Mouse (Mus musculus) gastrocnemius, postnatal 10 days (tissue): Measurements from ENCODE around the gene Pip5k1a. TPM values are rescaled to one million over a fixed set of nuclear protein-coding genes. Genes with fewer than 3 reads are reported as not detected.
A peak's percentile ranks its signal among the peaks of the same experiment; 100 is the strongest.
"Not testable (repeated sequence)": the region's sequence is repeated elsewhere in the genome, so short reads cannot be mapped to it uniquely, and the experiment has no call there.

Source experiments
- DNase-seq: peaks from one replicate; pipeline ENCODE4 v3.0.0; 2021; ENCODE audit warnings: mixed read lengths
- total RNA-seq, 2 experiments: library from RNA; stranded (reverse); gene quantifications; 2 replicates each; pipeline ENCODE4 v1.2.3; 2021

Gene Pip5k1a
- total RNA-seq, 2 experiments from 2014 or later = 20.1 to 22.8 TPM

DNA sequence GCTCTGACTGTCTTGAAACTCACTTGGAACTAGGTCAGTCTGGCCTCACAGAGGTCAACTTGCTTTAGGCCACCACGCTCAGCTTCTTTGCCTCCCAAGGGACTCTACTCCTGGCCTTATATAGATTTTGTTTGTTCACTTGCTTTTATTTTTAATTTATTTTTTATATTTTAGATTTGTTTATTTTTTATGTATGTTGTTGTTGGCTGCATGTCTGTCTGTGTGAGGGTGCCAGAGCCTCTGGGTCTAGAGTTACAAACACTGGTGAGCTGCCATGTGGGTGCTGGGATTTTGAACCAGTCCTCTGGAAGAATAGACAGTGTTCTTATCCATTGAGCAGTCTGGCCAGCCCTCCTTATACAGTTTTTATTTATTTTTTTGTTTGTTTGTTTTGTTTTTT is 6.0 kb upstream of the Pip5k1a start:
- DNase-seq = no peak

DNA sequence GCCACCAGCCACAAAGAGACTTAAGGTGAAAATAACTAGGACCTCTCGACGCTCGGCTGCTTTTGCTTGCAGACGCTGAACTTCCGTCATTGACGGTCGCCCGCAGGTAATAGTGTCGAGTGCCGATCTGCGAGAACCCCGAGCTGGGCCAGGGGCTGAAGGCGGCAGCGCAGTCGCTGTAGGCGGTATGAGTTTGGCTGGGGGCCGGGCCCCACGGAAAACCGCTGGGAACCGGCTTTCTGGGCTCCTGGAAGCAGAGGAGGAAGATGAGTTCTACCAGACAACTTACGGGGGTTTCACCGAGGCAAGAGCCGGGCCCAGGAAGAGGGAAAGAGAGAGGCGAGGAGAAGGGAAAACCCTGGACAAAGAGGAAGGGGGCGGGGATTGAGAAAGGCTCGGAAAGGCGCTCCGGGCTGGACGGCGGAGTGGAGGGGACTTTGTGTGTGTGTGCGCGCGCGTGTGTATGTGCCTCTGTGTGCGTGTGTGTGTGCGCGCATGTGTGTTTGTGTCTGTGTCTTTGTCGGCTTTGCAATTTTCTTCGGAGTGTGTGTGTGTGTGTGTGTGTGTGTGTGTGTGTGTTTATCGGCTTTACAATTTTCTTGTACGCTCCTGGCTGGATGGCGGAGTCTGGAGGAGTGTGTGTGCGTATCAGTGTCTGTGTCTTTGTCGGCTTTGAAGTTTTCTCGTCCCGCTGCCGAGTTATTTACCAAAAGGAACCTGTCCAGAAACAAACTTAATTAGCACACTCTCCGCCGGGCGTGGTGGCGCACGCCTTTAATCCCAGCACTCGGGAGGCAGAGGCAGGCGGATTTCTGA is 4.4 kb upstream of the Pip5k1a start, which contains the start of gene Vps72:
Gene Vps72, plus strand, starts transcription at position 112 of the 816 bp plus-strand sequence.
- DNase-seq = peak; percentile 83

DNA sequence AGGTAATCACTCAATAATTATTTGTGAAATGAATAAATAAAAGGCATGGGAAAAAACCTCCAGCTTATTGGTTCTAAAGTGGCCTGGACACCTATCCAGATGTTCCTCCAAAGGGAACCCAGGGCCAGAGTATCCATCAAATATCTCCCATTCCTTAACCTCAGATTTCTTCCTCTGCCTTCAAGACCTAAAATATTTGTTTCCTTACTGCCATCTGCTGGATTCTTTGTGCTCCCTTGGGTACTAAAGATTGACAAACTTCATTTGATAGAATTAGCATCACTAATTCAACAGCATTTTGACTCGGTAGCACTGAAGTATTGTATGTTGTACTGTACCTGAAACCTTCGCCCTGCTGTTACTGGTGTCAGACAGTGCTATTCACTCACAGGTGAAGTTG is 1.2 kb upstream of the Pip5k1a start:
- DNase-seq = no peak

DNA sequence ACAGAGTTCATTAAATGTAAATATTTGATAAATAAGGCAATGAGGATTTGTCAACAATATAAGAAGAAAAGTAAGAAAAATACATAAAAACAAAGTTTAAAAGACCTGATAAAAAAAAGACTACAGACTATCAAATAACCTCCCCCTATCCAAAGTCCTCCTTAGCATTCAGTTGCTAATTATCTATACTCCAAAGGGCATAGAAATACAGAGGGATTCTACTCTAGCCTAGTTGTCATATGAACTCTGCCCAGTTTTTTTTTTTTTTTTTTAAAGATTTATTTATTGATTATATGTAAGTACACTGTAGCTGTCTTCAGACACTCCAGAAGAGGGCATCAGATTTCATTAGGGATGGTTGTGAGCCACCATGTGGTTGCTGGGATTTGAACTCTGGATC is 578 bp upstream of the Pip5k1a start:
- not testable (repeated sequence) for DNase-seq

DNA sequence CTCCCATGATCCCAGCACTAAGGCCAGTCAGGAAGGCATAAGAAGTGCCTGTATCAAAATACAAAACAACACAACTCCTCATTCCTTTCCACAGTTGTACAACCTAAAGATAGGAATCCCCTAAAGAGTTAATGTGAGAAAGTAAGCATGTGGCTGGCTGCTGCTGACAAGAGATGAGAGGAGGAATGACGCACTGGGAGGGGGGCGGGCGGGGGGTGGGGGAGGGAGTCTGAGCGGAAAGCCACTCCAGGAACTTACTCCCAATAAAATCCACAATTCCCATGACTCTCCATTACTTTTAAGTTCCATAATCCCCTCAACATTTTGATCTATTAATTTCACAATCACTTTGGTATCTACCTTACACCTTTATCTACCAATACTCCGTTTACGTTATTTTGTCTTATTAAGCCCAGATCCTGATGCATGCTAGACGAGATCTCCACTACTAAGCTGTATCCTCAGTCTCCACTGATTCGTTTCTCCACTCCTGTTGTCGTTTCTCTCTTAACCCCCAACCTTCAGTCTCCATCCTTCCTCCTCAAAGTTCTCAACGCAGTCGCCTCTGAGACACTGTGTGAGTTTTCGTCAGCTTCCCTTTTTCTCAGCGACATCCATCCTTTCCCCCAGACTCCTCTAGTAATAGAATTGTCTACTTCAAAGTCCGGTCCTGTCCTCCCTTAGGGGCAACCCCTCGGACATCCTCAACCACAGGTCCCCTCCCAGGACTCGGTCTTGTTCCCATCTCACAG is 968 bp downstream of the Pip5k1a start:
- no peak for DNase-seq

DNA sequence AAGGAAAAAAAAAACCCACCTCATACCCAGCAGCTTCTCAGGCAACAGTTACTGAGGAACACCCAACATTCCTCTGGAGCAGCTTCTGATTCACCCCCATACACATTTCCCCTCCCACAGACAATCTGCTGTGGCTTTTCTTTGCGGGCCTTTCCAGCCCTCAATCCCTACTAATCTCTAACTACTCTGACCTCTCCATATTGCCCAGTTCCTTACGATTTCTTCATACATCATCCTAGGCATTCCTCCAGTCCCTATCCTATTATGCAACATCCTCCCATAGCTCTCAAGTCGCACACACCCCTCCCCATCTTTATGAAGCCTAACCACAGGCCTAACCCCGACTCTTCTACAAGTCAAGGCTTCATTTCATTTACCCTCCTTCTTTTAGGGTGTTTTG is 1.6 kb downstream of the Pip5k1a start:
- no peak for DNase-seq

DNA sequence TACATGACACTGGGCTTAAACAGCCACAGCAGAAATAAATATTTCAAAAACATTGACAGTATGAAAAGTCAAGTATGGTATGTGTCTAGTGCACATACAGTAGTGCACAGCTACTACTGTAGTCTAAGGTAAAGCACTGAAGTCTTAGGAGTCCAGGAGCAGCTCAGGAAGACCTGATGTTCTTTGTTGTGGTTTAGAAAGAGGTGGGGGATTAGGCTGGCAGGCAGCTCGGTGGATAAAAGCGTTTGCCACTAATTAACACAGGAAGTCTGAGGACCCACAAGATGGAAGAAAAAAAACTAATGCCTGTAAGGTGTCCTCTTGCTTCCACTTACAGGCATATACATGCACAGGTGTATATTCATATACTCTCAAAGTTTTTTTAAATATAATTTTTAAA is 5.9 kb downstream of the Pip5k1a start:
- DNase-seq = no peak

DNA sequence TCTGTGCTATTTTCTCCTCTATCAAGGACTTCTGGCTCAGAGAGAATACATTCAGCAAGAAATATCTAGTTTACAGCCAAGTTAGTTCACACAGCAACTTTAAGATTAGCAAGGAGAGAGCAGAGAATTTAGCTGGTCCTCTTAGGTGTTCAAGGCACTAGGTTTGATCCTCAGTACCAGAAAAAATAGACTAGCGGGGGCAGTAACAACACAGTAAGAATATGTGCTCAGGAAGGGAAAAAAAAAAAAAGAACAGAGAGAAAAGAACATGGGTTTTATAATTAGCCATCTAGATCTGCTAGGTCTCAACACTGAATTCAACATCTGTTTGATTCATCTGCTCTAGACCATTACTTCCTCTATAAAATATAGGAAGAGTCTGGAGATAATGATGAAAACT is 18.7 kb downstream of the Pip5k1a start:
- no peak for DNase-seq

DNA sequence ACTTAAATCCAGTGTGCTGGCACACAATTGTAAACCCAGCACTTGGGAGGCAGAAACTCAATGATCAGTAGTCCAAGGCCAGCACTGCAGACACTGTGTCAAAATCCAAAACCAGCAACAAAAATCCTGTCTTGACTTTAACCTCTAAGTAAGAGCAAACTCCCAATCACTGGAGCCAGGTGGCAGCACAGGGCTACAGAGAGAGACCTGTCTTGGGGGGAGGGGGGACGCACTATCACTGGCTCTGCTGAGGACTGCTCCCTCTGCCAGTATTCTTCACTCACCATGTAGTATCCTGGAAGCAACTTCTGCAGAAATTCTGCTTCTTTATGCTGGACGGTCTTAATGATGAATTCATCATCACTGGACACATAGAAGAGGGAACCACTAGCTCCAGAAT is 35.1 kb downstream of the Pip5k1a start:
- DNase-seq = no peak

DNA sequence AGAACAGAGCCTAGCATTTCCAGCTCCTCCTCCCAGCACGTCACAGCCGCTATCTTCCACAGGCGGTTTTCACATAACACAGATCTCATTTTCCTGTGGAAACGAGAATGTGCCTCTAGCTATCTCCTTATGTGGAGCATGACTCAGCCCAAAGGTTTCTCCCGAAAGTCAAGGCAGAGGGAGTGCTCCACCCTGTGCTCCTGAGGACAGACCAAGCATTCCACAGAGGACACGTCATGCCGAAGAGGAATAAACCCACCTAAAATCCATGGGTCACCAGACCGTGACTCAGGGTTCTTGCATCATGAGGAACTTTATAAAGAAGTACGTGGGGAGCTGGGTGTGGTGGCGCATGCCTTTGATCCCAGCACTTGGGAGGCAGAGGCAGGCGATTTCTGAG is 40.2 kb downstream of the Pip5k1a start:
- no peak for DNase-seq

DNA sequence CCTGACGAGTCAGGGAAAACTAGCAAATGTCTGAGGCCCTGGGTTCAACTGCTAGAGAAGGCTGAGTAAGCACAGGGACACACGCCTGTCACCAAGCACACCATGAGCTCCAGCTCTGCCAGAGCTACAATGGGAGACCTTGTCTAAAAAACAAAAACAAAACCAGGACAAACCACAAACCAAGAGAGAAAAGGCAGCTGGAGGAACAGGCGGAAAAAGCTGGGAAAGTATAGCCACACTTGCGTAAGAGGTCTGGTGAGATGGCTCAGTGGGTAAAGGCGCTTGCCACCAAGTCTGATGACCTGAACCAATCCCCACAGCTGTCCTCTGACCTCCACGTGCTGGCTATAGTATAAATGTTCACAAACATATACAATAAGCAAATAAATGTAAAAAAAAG is 40.6 kb downstream of the Pip5k1a start:
- no peak for DNase-seq

DNA sequence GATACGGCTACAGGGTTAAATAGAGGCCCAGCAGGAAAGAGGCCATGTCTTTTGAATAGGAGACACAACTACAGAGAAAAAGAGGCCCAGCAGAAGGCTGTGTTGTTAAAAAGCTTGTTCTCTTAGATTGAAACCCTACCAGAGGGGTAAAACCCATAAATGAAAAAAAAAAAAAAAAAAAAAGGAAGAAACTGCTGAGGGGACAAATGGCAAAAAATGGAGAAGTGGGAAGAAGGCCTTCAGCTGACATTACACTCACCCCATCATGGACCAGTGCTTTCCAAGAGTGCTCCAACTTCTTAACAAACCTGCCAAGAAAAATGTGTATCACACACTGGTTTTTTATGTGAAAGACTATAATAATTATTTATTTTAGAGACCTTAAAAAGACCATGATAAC is 41.2 kb downstream of the Pip5k1a start:
- no peak for DNase-seq

DNA sequence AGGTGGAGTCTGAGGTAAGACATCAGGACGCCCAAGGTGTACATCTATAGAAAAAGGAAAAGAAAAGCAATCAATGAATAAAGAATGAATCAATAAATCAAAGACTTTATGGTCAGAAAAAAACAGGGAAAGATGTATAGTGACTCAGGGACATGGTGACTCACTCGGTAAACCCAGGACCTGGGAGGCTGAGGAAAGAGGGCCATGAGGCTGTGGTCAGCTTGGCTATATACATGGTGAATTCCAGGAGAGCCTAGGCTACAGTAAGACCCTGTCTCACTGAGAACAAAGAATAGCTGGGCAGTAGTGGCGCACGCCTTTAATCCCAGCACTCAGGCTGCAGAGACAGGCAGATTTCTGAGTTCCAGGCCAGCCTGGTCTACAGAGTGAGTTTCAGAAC is 43.0 kb downstream of the Pip5k1a start:
- no peak for DNase-seq

DNA sequence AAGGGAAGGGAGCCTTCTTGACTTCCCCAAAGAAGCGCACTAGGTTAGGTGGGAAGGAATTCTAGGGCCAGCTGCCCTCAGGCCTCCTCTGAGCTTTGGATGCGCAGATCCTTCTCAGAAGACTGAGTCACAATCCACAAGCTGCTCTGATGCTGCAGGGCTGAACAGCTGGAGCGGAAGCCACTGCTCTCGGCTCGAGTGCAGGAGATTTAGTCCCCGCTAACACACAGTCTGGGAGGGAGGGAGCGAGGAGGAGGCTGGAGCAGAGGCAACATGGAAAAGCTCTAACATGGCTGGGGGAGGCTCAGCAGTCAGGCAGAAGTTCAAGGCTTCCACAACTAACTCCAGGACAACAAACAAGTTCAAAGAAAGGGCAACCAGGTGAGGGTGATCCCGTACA is 48.7 kb downstream of the Pip5k1a start:
- DNase-seq = no peak

DNA sequence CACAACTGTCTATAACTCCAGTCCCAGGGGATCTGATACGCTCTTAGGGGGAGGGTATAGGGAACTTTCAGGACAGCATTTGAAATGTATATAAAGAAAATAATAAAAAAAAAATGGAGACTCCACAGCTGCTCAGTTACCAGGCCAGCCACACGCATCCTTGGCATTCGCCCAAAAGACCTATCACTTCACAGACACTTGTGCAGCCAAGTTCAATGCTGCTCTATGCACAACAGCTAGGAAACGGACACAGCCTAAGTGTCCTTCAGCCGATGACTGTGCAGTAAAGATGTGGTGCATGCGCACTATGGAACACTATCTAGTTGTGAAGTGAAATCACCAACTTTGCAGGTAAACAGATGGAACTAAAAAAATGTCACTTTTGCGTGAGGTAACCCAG is 50.5 kb downstream of the Pip5k1a start:
- DNase-seq = no peak

DNA sequence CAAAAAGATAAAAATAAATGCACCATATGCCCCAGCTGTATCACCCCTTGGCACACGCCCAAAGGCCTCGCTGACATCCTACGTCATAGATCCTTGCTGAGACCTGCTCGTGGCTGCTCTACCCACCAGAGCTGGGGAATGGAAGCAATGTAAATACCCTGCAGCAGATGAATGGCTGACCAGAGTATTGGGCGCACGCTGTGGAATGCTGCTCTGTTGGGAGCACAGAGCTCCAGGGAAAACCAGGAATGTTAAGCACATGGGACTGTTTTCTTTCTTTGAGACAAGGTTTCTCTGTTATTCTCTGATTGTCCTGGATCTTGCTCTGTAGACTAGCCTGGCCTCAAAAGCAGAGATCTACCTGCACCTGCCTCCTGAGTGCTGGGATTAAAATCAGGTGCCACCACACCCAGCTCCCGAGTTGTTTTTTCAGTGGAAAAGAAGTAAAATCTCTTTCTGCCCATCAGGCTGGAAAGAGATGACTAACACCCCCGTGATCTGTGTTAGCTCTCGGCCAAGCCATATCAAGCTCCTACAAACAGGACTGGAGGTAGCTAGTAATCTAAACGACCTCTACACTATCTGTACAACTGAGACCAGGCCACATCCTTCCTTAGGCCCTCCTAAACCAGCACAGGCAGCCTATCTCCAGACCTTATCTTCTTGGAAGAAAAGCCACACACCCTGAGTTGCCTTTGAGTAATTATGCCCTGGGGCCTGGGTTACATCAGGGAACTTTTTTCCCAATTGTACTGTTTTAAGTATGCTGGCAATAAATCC is 52.1 kb downstream of the Pip5k1a start:
- peak; percentile 15 for DNase-seq

DNA sequence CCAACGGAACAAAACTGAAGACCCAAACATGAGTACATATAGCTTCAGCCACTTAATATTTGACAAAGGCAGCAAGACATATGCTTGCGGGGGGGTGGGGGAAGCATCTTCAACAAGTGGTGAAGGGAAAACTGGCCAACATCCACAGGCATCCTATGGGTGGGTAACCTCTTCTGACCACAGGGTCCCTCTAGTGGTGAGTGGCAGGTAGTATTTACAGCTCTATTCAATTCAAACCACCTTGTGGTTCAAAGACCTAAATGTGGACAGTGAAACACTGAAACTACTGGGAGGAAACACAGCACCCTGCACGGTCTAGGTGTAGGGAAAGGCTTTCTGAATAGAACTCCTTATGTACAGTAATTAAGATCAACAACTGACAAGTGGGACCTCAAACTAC is 53.0 kb downstream of the Pip5k1a start:
- no peak for DNase-seq

DNA sequence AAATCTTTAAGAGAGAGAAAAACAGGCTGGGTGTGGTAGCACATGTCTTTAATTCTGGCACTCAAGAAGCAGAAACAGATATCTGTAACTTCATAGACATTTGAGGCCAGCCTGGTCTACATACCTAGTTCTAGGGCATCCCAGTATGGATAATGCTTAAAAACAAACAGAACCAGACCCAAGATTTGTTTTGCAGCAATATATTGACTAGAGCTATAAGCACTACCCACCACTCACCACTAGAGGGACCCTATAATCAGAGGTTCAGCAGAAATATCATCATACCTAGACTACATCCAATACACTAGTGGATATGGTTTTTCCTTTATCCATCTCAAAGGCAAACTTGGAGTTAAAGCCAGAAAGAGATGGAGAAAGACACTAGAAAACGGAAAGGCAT is 53.8 kb downstream of the Pip5k1a start:
- no peak for DNase-seq

DNA sequence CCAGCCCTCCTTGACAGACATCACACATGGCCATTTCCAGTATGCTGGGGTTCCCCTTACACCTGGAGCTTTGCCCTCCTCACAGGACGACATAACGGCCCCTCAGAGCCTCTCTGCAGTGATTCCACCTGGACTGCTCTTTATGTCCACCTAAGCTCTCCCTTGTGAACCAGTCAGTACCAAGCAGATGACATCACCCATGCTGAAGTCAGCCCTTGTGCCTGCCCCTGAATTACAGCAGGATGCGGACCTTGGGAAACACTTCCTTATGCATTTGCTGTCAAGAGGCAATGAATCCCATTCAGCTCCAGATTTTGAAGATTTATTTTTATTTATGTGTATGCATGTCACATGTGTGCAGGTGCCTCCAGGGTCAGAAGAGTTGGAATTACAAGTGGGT is 58.8 kb downstream of the Pip5k1a start:
- no peak for DNase-seq

DNA sequence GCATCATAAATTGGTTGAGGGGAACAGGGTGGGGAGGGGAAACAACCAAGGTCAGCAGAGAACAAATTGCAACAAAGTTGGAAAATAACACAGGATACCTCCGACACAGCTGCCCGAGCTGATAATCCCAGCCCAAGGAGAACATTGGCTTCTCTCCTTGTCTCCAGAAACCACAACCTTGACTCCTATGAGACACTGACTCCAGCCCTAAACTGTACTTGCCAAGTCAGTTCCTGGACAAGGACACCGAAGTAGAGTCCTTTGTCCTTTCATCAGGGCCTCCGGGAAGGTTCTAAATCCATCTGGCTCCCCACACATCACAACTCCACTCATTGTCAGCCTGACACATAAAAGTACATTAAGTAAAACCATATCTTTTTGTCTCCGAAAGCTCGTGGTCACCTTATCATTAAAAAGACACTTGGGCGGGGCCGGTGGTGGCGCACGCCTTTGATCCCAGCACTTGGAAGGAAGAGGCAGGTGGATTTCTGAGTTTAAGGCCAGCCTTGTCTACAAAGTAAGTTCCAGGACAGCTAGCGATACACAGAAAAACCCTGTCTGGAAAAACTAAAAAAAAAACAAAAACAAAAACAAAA is 60.2 kb downstream of the Pip5k1a start:
- no peak for DNase-seq

DNA sequence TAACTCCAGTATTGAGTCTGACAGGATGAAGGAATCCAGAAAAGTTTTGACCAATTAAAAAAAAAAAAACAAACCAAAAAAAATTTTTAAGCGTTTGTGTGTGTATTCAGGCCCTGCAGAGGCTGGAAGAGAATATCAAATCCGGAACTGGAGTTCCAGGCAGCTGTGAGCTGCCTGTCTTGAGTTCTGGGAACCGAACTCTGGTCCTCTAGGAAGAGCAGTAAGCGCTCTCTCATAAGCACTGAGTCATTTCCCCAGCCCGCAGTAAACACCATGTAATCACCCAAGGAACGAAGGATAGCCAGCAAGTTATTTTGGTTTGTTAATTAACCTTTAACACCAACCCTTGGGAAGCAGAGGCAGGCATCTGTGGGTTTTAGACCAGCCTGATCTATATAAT is 63.5 kb downstream of the Pip5k1a start:
- DNase-seq = no peak

DNA sequence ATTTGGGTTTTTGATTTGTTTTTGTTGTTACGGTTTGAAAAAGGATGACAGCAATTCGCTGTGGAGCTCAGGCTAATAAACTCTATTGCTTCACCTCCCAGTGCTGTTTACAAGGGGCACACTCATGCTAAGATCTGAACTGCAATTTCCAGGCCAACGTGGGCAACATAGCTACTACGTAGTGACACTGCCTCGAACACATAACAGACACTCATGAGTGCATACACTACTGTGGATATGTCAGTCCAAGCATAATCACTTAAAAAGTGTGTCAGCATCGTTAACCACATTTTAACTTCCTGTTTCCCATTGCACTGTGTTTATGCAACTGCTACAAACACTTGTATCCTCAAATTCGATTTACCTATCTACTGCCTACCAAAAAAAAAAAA is 63.9 kb downstream of the Pip5k1a start:
- no peak for DNase-seq
